Mouse (Mus musculus) c-Kit-positive CD71-positive TER-119-negative erythroid progenitor cells, embryonic 14.5 days (primary cell): Measurements from ENCODE around the gene Btbd9.

ENCODE experiments used
- DNase-seq: peaks from one replicate; pipeline ENCODE4 v3.0.0-alpha.2; 2013; ENCODE audit warnings: low read depth

Btbd9 gene

GRCm38 (mm10) chr17:30336280-30336679, 240.0 kb downstream of the Btbd9 start:
- DNase-seq: no peak

- no peak for DNase-seq
These were observed 240.5 kb downstream of the Btbd9 start for GRCm38 (mm10) chr17:30335746-30336145.

GRCm38 (mm10) chr17:30334257-30334656, 242.0 kb downstream of the Btbd9 start:
- DNase-seq: no peak

GRCm38 (mm10) chr17:30333136-30333535, 243.2 kb downstream of the Btbd9 start:
- no peak for DNase-seq

DNA sequence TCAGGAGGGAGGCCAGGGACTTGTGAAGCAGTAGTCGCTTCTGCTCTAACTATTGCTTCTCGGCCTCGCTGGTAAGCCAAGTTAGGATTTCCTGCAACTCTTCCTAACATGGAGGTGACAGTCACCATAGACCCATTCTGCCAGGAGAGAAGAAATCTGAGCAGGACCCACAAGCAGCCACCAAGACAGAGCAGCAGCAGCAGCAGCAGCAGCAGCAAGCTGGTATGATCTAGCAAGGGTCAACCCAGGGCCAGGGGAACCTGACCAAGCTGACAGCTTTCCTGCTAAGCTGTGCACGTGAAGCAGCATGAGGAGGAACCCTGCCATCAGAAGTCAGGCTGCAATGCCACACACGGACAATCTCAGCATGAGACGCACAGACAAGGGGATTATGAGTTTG, 244.9 kb downstream of the Btbd9 start:
- no peak for DNase-seq

- no peak for DNase-seq
These were observed 246.8 kb downstream of the Btbd9 start for GRCm38 (mm10) chr17:30329531-30329930.

DNA sequence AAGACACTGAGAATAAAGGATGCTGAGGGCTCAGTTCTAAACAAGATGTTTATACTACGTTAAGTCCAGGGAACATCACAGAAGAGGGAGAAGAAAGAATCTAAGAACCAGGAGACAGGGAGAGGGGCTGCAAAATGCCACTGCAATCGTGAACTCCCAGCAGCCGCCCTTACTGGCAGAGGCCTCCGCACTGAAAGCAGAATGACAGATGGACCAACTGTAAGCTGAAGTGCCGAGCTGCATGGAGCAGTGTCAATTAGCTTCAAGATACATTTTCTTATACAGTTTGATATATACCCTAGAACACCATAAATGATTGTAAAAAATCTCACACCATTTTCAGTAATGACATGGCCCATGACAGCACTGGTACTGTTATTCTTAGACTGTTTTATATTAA, 247.4 kb downstream of the Btbd9 start:
- no peak for DNase-seq

DNA sequence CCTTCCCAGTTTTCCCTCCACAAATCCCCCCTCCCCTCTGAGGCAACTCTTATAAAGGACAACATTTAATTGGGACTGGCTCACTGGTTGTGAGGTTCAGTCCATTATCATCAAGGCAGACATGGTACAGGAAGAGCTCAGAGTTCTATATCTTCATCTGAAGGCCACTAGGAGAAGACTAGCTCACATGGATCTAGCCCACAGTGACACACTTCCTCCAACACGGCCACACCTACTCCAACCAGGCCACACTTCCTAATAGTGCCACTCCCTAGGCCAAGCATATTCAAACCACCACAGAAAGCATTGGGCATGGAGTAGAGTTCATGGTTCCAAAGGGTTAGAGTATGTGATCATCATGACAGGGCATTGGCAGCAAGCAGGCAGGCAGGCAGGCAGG, 249.4 kb downstream of the Btbd9 start:
- DNase-seq: no peak

DNA sequence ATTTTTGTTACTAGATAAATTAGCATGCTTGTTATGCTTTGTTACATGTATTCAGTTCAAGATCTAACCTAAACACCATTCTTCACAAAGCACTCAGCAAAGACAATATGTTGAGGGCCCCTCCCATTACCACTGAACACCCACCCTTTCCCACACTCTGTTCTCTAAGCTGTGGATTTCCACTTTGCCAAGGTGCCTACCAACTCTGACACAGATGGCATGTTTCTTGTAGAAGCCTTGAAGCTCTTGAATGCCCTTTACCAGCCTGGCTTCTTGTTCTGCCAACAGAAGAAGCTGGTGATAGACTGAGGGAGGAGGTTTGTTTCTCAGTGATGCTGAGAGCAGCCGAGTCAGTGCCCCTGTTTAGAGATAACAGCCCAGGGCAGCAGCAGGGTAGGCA, 256.0 kb downstream of the Btbd9 start:
- no peak for DNase-seq

GRCm38 (mm10) chr17:30312688-30313087, 263.6 kb downstream of the Btbd9 start:
- no peak for DNase-seq

DNA sequence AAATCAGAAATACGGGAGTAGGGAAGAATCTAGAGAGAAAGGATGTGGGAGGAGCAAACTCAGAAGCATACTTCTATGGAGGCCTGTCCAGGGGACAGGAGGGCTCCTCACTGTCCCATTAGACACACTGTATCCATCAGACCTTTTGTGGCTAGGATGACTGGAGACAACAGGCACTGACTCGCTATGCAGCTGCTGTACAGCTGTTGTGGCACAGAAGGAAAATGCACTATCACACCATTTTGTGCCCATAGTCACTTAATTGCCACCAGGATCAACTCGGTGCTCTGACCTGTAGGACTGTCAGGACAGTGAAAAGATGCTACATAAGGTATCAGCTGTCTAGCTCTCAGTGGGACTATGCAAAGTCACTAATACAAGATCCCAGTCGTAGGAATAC, 266.7 kb downstream of the Btbd9 start:
- DNase-seq: no peak

GRCm38 (mm10) chr17:30308889-30309288, 267.4 kb downstream of the Btbd9 start:
- no peak for DNase-seq

DNA sequence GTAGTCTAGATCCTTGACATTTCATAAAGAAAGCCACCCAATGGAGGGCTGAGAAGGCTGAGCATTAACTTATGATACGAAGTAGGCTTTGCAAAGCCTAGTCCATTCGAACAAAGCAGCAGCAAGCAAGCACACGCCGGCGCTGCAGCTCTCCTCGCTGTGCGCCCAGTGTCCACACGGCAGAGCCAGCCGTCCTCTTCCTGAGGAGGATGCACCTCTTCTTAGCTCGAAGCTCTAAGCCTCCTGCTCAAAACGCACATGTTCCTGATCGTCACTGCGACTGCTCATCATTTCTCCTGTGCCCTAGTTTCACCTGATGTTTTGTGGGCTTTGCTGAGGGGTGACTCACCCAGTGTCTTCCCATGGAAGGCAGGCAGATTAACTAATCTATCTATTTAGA, 268.0 kb downstream of the Btbd9 start:
- DNase-seq: no peak

DNA sequence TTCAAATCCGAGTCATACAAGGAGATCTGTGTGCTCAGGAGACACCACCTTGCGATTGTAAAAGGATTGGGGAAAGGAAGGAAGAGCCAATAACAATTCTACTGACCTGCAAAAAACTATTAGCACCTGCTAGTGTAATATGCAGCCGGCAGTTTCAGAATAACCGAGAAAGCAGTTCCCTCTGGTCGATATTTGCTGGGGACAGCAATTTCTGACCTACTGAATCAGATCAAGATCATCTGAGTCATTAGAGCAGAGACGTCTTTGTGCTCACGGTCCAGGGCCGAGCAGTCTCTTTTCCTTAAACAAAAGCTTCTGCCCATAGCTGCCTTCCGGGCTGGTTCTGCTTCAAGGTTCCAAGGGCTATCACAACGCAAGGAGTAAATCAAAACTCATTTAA, 269.1 kb downstream of the Btbd9 start:
- no peak for DNase-seq

DNA sequence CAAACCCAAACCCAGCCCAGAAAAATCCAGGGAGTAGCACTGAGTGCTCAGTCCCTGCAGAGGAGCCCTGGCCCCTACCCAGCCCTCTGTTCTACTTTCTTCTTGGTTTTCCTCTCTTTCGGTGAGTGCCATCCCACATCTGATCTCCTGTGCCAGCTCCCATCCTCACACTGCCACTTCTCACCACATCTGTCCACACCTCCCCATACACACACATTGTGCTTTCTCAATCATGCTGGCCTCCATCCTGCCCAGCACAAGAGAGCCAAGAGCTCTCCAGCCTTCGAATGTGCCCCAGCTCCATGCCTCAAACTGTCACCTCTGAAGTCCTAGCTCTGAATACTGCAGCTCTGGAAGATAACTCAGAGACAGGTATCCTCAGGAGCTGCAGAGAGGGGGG, 271.5 kb downstream of the Btbd9 start:
- no peak for DNase-seq

GRCm38 (mm10) chr17:30301338-30301737, 274.9 kb downstream of the Btbd9 start:
- no peak for DNase-seq

- DNase-seq: no peak
These were observed 278.9 kb downstream of the Btbd9 start for GRCm38 (mm10) chr17:30297432-30297831.

DNA sequence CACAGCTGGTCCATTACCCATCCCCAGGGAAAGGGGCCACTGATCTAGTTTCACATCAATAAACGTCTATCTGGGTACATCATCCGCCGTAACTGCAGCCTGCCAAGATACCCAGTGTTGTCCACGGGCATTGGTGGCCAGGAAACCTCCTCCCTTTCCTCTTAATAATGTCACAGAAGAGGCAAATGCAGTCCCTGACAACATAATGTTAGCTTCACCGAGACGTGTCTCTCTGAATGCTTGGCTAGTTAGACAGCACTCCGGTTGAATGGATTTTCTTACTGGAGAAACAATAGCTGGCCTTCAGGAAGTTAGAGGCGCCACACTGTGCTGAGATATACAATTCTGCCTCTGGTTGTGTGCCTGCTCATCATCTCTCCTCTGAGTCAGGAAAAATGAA, 280.2 kb downstream of the Btbd9 start:
- DNase-seq: no peak

- no peak for DNase-seq
These were observed 283.6 kb downstream of the Btbd9 start for GRCm38 (mm10) chr17:30292666-30293065.

GRCm38 (mm10) chr17:30285641-30286040, 290.6 kb downstream of the Btbd9 start:
- DNase-seq: no peak

DNA sequence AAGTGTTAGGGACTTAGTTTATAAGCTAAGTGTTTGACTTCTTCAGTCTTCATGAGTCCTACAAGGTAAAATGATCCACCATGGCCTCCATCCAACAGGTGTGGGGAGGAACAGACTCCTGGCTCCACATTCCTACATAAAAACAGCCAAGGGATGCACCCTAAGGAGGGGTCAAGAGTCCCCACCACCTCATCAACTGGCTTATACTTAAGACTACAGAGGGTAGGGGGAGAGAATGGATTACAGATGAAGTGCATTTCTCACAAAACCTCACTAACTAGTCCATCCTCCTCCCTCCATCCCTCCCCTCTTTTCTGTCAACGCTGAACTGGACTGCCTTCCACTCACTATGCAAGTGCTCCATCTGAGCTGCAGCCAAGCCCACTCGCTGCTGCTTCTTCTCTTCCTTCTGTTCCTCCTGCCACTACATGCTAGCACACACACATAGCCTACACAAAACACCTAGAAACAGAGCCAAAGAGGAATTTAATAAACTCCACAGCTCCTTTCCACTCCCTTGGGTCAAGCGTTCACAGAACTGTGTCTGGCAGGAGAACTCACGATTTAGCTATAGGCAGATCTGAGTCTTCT, 292.7 kb downstream of the Btbd9 start:
- DNase-seq: no peak

DNA sequence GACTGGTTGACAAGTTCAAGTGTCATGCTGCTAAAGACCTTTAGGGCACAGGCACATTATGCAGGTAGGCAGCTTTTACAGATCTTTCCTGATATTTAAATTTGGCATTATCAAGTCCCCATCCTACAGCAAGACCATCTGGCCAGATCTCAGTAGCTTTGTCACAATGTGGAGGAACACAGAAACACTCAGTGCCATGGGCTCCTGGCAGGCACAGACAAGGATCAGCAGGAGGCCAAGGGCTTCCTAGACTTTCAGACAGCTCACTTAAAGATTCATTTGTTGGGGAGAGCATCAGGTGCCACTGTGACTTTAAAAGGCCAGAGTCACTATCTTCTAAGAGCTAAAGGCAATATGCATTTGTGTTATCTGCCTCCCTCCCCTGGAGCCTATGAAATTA, 293.3 kb downstream of the Btbd9 start:
- DNase-seq: no peak

GRCm38 (mm10) chr17:30280323-30281118, 295.8 kb downstream of the Btbd9 start:
- peak; percentile 52 for DNase-seq

- no peak for DNase-seq
These were observed 296.6 kb downstream of the Btbd9 start for GRCm38 (mm10) chr17:30279684-30280083.
